Mouse (Mus musculus): ENCODE results near the gene Glb1l2. TPM values are rescaled to one million over a fixed set of nuclear protein-coding genes. Genes with fewer than 3 reads are reported as not detected.

Glb1l2 gene
- polyA plus RNA-seq, 1 experiment: not detected

DNA sequence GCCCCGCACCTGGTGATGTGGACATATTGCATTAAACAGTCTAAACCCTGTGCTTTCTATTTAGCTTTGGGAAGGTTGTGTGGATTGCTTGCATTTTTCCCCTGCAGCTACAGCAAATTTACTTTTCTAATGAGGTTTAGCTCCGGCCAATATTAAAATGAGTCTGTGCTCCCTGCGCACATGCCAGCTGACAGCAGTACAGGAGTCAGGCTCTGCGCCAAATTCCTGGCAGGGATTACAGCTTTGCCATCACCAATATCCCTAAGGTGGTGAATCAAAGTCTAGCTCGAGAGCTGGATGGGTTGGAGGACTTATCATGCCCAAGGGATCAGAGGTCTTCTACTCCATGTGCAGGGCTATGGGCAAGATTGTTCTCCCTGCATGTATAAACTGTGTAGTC, 69.2 kb downstream of the Glb1l2 start:
- no peak for TF ChIP-seq FLI1 (IDR thresholded peaks at IDR 0.05; ENCODE audit: low read length)
- TF ChIP-seq GATA1 (IDR thresholded peaks at IDR 0.05; ENCODE audit: borderline replicate concordance, low read length): no peak
- peaks cover 27% of the 10 kb centered on the region for H3K27me3 ChIP-seq (replicated peaks)
- H3K36me3 ChIP-seq (replicated peaks; ENCODE audit: low read length): no peaks in the 10 kb centered on the region
- H3K4me3 ChIP-seq (replicated peaks): no peak overlapping the region
- H3K4me1 ChIP-seq: 0 out of 2 replicates have a peak, but pooled peaks cover 2% of the 10 kb centered on the region
- H3K9me3 ChIP-seq: no peaks in the 10 kb centered on the region

DNA sequence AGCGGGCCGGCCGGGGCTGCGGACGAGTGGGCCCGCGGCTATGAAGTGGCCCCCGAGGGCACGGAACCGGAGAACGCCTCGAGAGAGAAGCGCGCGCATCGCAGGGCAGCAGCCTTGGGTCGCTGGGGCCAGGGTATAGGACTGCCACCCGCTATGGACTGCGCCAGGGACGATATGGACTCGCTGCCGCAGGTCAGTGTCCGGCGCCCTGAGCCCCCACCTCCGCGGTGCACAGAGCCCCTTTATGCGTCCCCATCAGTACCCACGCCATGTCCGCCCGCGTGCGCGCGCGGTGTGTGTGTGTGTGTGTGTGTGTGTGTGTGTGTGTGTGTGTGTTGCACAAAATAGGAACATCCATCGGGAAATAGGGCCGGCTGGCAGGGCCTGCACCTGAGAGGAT, 72.3 kb downstream of the Glb1l2 start:
- Histone ChIP-seq H3K27me3 (replicated peaks) (peaks cover 27% of the 10 kb centered on the region), H3K36me3 (replicated peaks; ENCODE audit: low read length) (no peaks in the 10 kb centered on the region), H3K4me3 (replicated peaks) (no peak overlapping the region), H3K4me1 (0 out of 2 replicates have a peak, but pooled peaks cover 2% of the 10 kb centered on the region), H3K9me3 (no peaks in the 10 kb centered on the region)
- no peak for TF ChIP-seq GATA1 (IDR thresholded peaks at IDR 0.05; ENCODE audit: borderline replicate concordance, low read length)
- no peak for TF ChIP-seq FLI1 (IDR thresholded peaks at IDR 0.05; ENCODE audit: low read length)

DNA sequence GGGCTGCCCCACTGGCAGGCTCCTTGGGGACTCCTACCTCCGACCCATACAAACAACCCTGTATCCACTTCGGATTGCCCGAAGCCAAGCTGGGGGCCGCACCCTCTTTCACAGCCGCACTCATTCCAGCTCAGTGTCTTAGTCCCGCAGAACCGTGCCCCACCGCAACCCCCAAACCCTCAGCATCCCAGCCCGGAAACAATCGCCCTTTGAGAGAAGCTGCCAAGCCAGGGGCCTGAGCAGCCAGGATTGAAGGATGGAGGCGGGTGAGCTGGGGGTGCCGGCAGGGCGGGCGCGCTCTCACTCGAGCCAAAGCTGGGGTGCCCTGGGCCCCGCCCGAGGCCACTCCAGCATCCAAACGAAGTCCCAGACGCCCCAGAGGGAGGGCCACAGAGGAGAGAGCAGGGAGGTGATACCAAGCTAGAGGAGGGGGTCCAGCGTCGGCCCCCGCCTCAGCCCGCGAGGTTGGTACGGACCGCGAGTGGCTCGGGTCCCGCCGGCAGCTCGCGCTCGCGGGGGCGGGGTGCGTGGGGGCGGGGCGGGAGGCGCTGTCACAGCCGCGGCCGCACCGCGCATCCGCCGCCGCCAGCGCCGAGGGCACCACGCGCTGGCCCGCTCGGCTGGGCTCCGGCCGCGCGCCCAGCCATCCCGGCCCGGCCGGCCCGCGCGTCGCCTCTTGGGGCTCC, 72.9 kb downstream of the Glb1l2 start, which contains the start of gene B3gat1:
Gene B3gat1 (plus strand): TSS at position 523 of the 686 bp plus-strand sequence.
- Histone ChIP-seq H3K36me3 (replicated peaks; ENCODE audit: low read length) (no peaks in the 10 kb centered on the region), H3K4me1 (0 out of 2 replicates have a peak, but pooled peaks cover 2% of the 10 kb centered on the region), H3K27me3 (replicated peaks) (peaks cover 27% of the 10 kb centered on the region), H3K9me3 (no peaks in the 10 kb centered on the region), H3K4me3 (replicated peaks) (no peak within 1 kb of the TSS)
- TF ChIP-seq FLI1 (IDR thresholded peaks at IDR 0.05; ENCODE audit: low read length): no peak
- no peak for TF ChIP-seq GATA1 (IDR thresholded peaks at IDR 0.05; ENCODE audit: borderline replicate concordance, low read length)

DNA sequence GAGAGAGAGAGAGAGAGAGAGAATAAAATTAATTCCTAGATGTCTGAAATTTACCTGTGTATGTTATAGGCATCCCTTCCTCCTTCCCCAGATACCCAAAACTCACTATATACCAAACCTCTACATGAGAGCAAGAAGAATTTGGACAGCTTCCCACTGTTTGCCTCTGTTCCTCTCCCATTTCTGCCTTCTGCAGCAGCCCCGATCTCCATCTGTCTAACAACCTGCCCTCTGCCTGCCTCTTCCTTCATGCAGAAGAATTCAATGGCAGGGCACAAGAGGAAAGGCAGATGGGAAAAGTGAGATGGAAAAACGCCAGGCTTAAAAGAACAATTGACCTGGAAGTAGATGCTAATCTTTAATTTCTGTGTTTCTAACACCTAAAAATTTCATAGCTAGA, 77.7 kb downstream of the Glb1l2 start:
- no peaks in the 10 kb centered on the region for H3K9me3 ChIP-seq

DNA sequence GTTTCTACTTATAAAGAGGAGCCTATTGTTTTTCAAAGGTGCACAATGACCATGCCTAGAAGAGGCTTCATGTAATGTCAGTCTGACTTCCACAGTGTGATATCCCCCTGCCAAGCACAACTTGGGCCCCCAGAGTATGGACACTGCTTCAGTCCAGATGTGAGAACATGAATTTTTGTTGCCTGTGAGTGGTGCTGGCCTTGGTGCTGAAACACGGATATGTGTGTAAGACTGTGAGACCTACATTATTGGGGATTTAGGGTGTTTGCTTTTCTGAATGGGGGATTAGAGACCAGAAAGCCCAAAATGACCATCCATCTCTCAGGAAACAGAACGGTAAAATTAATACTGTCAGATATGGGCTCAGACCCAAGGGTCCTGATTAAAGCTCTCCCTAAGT, 78.8 kb downstream of the Glb1l2 start:
- no peak overlapping the region for H3K4me3 ChIP-seq (replicated peaks)
- no peaks in the 10 kb centered on the region for H3K36me3 ChIP-seq (replicated peaks; ENCODE audit: low read length)
- H3K4me1 ChIP-seq: no peaks in the 10 kb centered on the region
- TF ChIP-seq FLI1 (IDR thresholded peaks at IDR 0.05; ENCODE audit: low read length) (no peak), GATA1 (IDR thresholded peaks at IDR 0.05; ENCODE audit: borderline replicate concordance, low read length) (no peak)
- no peaks in the 10 kb centered on the region for H3K9me3 ChIP-seq
- peaks cover under 1% of the 10 kb centered on the region for H3K27me3 ChIP-seq (replicated peaks)

More for the DNA sequence above, 77.7 kb downstream of the Glb1l2 start:
- peaks cover 10% of the 10 kb centered on the region for H3K27me3 ChIP-seq (replicated peaks)
- TF ChIP-seq GATA1 (IDR thresholded peaks at IDR 0.05; ENCODE audit: borderline replicate concordance, low read length) (no peak), FLI1 (IDR thresholded peaks at IDR 0.05; ENCODE audit: low read length) (no peak)
- no peak overlapping the region for H3K4me3 ChIP-seq (replicated peaks)
- H3K4me1 ChIP-seq: no peaks in the 10 kb centered on the region
- no peaks in the 10 kb centered on the region for H3K36me3 ChIP-seq (replicated peaks; ENCODE audit: low read length)

DNA sequence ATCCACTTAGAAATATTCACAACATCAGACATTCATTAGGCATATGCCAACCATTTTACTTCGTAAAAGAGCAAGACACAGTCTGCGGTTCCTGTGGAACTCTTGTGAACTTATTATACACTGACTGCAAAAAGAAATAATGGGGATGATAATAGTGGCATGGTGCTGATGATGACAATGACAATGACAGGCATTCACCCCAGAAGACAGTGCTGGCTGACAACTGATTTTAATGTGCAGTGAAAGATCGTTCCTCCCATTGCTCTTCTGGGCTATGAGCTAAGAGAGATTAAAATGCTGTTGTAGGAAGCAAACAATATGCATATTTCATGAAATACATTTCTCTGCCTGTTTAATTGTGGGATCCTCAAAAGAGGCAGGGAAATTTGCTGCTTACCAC, 80.6 kb downstream of the Glb1l2 start:
- TF ChIP-seq GATA1 (IDR thresholded peaks at IDR 0.05; ENCODE audit: borderline replicate concordance, low read length): no peak
- TF ChIP-seq FLI1 (IDR thresholded peaks at IDR 0.05; ENCODE audit: low read length): no peak
- Histone ChIP-seq H3K4me1 (no peaks in the 10 kb centered on the region), H3K27me3 (replicated peaks) (no peaks in the 10 kb centered on the region), H3K9me3 (peaks cover 7% of the 10 kb centered on the region; the same call in 1 of the 2 replicates), H3K4me3 (replicated peaks) (no peak overlapping the region), H3K36me3 (replicated peaks; ENCODE audit: low read length) (no peaks in the 10 kb centered on the region)

DNA sequence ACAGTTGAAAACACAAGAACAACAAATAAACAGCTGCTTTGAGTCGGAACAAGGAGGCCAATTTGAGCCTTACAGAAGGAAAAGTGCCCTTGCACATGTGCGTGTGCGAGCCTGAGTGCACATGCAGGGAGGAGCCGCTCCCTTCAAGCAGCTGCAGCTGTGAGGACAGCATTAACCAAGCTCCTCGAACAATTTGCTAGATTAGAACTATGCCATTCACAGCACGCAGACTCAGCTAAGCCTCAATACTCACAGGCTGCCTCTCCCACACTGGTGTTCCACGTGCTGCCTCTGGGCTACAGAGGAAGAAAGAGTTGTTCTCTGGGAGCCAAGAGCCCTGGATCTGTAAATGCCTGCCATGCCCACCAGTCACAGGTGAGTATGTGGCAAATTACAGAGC, 84.5 kb downstream of the Glb1l2 start:
- Histone ChIP-seq H3K4me1 (no peaks in the 10 kb centered on the region), H3K36me3 (replicated peaks; ENCODE audit: low read length) (no peaks in the 10 kb centered on the region), H3K27me3 (replicated peaks) (no peaks in the 10 kb centered on the region), H3K4me3 (replicated peaks) (no peak overlapping the region), H3K9me3 (peaks cover 10% of the 10 kb centered on the region; the same call in 1 of the 2 replicates)
- TF ChIP-seq FLI1 (IDR thresholded peaks at IDR 0.05; ENCODE audit: low read length) (no peak), GATA1 (IDR thresholded peaks at IDR 0.05; ENCODE audit: borderline replicate concordance, low read length) (no peak)

DNA sequence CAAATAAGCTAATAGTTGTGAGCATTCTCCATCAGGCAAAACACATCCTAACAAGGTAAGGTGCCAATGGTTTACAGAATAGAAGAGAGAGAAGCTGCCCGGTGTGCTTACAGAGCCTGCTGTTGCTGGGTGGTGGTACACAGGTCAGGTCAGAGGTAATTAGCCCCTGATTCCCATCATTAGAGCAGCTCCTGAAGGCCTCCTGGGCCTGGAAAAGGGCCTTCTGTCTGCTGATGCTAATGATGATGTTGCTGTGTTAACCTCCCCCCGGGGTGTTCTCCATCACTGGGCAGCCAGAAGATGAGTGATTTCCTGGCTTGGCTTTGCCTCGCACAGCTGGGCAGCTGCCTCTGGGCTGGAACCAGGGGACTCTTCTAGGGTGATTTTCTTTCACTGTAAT, 87.9 kb downstream of the Glb1l2 start:
- no peak for TF ChIP-seq FLI1 (IDR thresholded peaks at IDR 0.05; ENCODE audit: low read length)
- TF ChIP-seq GATA1 (IDR thresholded peaks at IDR 0.05; ENCODE audit: borderline replicate concordance, low read length): no peak
- H3K4me1 ChIP-seq: no peaks in the 10 kb centered on the region
- peaks cover 10% of the 10 kb centered on the region; the same call in 1 of the 2 replicates for H3K9me3 ChIP-seq

More for the DNA sequence above, 87.9 kb downstream of the Glb1l2 start:
- Histone ChIP-seq H3K27me3 (replicated peaks) (no peaks in the 10 kb centered on the region), H3K4me3 (replicated peaks) (no peak overlapping the region), H3K36me3 (replicated peaks; ENCODE audit: low read length) (no peaks in the 10 kb centered on the region)

Other genes starting within 250 kb of the Glb1l2 start
- not detected in 2 replicates for gene B3gat1, start 72.7 kb downstream of the Glb1l2 start, polyA plus RNA-seq (2012; ENCODE audit: insufficient read depth, low replicate concordance)
- gene Glb1l3, start 54.4 kb upstream of the Glb1l2 start, polyA plus RNA-seq (2012; ENCODE audit: insufficient read depth, low replicate concordance): not detected in 2 replicates
- not detected in 2 replicates for gene Gm1110, start 116.6 kb upstream of the Glb1l2 start, polyA plus RNA-seq (2012; ENCODE audit: insufficient read depth, low replicate concordance)
- 0.68 TPM in 1 of 2 replicates, not detected in the other for gene Acad8, start 193.1 kb upstream of the Glb1l2 start, polyA plus RNA-seq (2012; ENCODE audit: insufficient read depth, low replicate concordance)
- 2.5 and 6.9 TPM in 2 replicates for gene Thyn1, start 193.2 kb upstream of the Glb1l2 start, polyA plus RNA-seq (2012; ENCODE audit: insufficient read depth, low replicate concordance)
- 21.3 and 26.1 TPM in 2 replicates for gene Vps26b, start 223.6 kb upstream of the Glb1l2 start, polyA plus RNA-seq (2012; ENCODE audit: insufficient read depth, low replicate concordance)
- 0.53 and 0.97 TPM in 2 replicates for gene Ncapd3, start 223.7 kb upstream of the Glb1l2 start, polyA plus RNA-seq (2012; ENCODE audit: insufficient read depth, low replicate concordance)